Mouse (Mus musculus): Measurements from ENCODE around the gene Vmn2r104. TPM values are rescaled to one million over a fixed set of nuclear protein-coding genes. Genes with fewer than 3 reads are reported as not detected.

Vmn2r104 gene
- not detected for total RNA-seq (2021)

GRCm38 (mm10) chr17:20048236-20048635 is at the start of gene Vmn2r104:
Vmn2r104 (minus strand) TSS chr17:20048336.
- intact Hi-C loops (cut with DNase I): no loop called here
- no peak for DNase-seq (ENCODE audit: low spot score in 2 of 2)

DNA sequence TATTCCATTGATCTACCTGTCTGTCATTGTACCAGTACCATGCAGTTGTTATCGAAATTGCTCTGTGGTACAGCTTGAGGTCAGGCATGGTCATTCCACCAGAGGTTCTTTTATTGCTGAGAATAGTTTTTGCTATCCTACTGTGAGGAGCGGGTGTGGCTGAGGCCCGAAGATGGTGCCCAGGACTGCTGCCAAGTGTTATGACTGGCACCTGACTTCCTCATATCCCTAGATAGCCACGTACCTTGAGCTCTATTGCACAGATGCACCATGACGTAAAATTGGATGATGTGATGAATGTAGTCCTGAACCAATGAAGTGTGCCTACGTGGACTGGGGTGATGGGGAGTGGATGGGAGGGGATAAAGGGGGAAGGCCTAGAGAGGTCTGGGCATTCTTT is 26.0 kb upstream of the Vmn2r104 start:
- intact Hi-C loops (cut with DNase I): no loop called here
- DNase-seq (ENCODE audit: low spot score in 2 of 2): no peak

- intact Hi-C loops (cut with DNase I): no loop called here
- no peak for DNase-seq (ENCODE audit: low spot score in 2 of 2)
Observed at GRCm38 (mm10) chr17:20071656-20072396, 23.7 kb upstream of the Vmn2r104 start.

Other genes starting within 250 kb of the Vmn2r104 start
- gene Fpr-rs7, start 65.9 kb upstream of the Vmn2r104 start, total RNA-seq (2021): not detected
- not detected for gene Fpr-rs6, start 134.8 kb upstream of the Vmn2r104 start, total RNA-seq (2021)
- not detected for gene Vmn2r105, start 186.7 kb upstream of the Vmn2r104 start, total RNA-seq (2021)
- not detected for gene Vmn2r106, start 237.2 kb upstream of the Vmn2r104 start, total RNA-seq (2021)